Mouse (Mus musculus): ENCODE data around the gene Timm23. TPM values are rescaled to one million over a fixed set of nuclear protein-coding genes. Genes with fewer than 3 reads are reported as not detected.
"Not testable (repeated sequence)": the region's sequence is repeated elsewhere in the genome, so short reads cannot be mapped to it uniquely, and the experiment has no call there.

Timm23 gene
- total RNA-seq (2021) = 100 to 1,000 TPM; 119 to 145 TPM
- long read RNA-seq, experiment 1, transcript Timm23-201 (7 exons, 1,173 nt) = major isoform, 300 of 325 reads
- long read RNA-seq, experiment 1, partial matches to known transcripts = 3 of 325 reads
- long read RNA-seq, experiment 1, other reads (novel, unspliced or antisense) = 19 of 325 reads
- long read RNA-seq, experiment 2, transcript Timm23-201 (7 exons, 1,173 nt) = major isoform, 104 of 109 reads
- long read RNA-seq, experiment 2, partial matches to known transcripts = 0 of 109 reads
- long read RNA-seq, experiment 2, other reads (novel, unspliced or antisense) = 3 of 109 reads

DNA sequence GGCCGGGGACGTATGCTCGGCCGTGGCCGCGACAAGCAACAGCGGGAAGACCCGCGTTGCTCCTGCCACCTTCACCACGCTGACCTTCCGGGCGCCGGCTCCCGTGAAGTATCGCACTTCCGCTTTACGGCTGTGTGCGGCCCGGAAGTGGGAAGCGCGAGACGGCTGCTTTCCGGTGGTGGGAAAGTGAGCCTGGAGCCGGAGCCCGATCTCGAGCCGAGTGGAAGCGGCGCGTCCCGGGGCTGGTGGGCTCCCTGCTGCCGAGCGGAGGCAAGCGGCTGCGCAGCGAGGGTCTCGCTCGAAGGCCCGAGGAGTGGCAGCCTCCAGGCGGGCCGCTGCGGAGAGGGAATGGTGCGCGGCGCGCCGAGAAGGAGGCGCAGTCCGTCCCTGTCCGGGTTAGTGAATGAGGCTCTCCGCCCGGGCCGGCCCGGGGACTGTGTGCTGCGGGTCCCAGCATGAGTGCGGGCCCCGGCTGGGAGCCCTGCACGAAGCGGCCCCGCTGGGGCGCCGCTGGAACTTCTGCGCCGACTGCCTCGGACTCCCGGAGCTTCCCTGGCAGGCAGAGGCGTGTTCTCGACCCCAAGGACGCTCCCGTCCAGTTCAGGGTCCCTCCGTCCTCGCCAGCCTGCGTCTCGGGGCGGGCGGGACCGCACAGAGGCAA, at the start of gene Timm23, which contains the start of gene Parg:
Gene Timm23, minus strand, starts transcription at position 108 of the 661 bp plus-strand sequence.
Gene Parg, plus strand, starts transcription at position 159 of the 661 bp plus-strand sequence.
- DNase-seq = peak; percentile 93

DNA sequence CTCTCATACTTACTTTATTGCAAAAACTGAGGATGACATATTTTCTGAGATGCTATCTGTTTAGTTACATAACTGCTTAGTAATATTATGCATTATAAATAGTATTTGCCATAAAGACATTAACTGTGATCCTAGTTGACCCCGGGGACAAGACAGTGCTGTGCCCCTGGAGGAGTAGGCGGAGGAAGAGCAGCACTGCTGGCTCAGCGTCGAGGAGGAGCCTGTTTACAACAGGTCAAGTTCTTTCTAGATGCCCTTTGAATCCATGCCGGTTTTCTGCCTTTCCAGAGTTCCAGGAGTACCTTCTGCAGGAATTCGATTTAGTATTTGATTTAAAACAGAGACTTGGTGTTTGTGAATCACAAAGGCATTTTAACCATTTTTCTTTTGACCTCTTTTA, 47.9 kb upstream of the Timm23 start:
- DNase-seq = no peak

DNA sequence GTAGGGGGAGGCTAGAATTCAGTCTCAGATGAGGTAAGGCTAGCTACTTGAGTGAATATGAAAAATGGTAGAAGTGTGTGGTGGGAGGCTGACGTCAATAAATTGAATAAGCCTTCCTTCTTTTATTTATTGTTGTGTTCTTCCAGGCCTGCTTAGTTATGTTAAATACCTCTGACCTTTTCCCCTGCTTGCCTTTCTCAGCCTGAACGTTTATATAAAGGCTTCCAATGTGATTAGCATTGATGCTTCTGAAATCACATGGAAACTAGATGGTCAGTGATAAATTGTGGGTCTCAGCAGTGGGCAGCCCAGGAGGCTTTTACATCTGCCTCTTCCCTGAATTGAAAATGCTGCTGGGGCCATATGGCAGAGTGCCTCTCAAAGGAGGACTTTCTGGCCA, 44.3 kb upstream of the Timm23 start:
- no peak for DNase-seq

DNA sequence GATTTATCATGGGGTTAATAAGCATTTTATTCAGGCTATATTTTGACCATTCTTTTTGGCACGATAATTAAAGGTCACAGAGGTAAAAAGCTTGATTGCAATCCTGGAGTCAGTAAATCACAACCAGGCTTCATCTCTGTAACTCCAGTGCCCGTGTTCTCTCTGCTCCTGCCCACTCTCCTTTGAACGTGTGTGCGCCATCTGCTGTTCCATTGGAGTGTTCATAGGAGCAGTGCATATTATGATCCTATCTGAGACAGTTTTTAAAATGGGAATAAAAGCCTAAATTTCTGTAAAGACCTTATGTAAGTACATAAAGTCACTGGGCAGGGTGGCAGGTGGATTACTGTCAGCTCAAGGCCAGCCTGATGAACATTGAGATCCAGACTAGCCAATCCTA, 40.7 kb upstream of the Timm23 start:
- peak in 1 of 2 experiments; percentile 1 for DNase-seq

DNA sequence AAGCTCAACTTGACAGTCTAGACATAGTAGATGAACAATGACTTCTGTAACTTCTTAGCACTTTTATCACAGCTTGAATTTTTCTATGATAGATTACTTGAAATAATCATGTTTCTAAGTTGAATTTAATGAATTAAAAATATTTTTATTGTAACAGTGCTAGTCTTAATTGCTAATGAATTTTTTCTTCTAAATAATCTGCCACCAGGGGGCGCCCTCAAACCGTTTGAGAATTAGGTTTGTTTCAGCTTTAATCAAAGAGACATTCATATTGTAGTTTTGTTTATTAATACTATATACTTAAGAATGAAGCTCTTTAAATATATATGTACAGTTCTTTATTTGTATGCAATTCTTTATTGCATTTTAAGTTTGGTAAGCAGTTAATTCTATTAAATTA, 27.3 kb upstream of the Timm23 start:
- DNase-seq = peak; percentile 48 to 70

DNA sequence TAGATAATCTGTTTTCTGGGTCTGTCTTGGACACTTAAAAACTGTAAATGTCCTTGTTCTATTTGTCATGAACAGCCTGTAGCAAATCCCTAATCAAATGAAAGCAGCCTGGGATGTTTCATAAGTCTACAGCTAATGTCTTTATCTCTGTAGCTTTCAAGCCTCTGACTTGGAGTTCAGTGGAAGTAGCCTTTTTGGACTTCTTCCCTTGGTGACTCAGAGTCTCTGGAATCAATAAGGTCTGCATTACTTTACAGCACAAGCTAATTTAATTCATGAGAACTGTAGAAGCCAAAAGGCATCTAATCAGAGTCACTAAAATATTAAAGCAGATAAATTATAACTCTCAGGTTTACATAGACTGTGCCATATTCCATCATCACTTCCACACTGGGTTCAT, 24.9 kb upstream of the Timm23 start:
- DNase-seq = no peak

DNA sequence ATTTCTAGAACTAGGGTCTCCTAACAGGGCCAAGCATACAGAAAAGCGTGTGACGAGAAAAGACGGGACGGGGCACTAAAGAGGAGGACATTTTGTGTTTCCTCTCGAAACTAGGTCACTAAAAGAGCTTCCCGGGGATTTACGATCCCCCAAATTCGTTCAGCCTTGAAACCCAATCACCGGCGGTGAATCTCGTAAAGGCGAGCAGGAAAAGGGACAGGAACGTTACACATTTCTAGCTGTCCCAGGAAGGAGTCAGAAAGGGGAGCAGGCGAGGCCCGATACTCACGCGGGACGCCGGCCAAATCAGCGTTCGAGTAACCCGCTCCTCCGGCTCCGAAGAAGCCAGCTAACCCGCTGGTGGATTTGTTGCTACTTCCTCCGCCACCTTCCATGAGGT, 344 bp downstream of the Timm23 start:
- DNase-seq = no peak

DNA sequence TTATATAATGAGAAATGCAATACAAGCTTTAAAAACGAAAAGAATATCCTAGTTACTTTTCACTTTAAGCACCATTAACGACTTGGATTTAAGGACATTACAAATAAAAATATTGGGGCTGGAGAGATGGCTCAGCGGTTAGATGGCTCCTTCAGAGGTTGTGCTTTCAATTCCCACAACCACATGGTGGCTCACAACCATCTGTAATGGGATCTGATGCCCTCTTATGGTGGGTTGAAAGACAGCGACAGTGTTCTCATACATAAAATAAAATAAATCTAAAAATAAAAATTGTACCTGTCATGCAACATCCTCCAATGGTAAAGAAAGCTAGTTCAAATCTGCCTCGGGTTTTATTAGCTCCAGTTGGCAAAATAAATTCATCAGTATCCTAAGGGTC, 8.1 kb downstream of the Timm23 start:
- not testable (repeated sequence) for DNase-seq

DNA sequence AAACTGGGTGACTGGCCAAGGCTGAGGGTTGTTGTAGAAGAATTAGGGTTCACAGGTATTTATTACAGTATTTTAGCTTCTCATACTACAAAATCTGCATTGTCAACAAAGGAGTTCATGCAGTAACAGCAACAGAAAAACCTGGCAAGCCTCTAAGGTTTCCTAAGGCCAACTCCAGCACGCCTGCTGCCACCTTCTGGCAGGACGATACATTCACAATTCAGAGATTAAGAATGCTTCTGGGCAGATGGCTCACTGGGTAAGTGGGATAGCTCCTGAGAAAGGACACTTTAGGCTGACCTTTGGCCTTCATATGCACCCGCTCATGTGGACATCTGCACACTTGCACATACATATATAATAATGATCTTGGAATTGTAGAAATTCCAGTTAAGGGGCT, 9.3 kb downstream of the Timm23 start:
- DNase-seq = peak; percentile 68 to 79

DNA sequence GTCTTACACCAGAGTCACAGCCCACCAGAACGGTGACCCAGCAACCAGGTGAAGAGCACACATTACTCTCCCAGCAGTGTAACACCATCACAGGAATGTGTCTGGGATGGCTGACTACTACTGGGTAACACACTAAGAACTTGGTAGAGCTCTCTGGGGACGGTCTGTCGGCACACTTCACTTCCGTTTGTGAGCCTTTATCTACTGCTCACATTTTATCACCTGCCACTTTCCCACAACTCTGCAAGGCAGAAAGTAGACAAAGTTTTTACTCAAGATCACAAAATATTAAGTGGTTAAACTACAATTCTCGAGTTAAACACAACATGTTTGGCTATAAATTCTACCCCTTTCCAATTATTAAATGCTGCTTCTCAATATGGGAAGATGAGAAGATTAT, 9.8 kb downstream of the Timm23 start:
- no peak for DNase-seq

DNA sequence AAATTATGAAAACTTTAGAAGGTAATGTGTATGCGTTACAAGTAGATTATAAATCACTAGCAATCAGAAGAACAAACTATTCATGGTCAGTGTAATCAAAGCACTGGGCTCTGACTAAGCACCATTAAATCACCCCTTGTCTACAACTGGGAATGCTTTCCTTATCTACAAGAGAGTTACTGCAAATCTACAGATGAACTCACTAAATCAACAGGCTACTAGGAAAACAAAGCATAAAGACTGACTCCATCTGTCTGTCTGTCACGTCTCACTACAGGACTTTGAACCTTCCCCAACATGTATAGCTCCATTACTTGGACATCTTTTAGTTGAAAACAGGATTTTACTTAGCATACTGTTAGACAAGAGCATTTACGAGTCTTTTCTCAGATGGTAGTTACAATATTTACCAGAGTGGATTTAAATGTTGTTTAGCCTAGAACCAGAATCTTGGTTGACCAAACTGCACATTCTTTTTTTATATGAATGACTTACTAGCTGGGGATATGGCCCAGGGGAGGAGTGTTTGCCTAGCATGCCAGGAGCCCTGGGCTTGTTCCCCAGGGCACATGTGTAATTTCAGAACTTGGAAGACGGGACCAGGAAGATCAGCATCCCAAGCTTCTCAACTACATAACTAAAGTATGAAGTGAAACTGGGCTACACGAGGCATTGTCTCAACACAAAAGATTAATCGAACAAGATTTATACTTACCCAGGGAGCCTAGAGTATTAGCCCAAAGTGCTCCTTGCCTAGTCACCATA, 10.9 kb downstream of the Timm23 start:
- DNase-seq = peak in 1 of 2 experiments; percentile 24

DNA sequence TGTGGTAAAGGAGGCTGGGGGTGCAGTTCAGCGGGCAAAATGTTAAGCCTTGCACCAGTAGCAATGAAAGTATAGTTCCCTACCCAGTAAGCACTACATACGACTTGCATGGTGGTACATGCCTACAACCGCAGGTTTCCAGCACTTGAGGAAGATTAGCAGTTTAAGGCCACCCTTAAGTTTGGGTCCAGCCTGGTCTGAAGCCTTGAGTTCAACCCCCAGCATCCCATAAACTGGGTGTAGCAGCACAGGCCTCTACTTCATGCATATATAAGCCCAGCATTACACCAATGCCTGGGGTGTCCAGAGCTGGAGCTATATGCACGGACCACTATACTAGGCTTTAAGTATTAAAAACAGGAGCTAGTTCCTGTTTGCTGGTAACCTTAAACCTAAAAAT, 17.9 kb downstream of the Timm23 start:
- DNase-seq = no peak

DNA sequence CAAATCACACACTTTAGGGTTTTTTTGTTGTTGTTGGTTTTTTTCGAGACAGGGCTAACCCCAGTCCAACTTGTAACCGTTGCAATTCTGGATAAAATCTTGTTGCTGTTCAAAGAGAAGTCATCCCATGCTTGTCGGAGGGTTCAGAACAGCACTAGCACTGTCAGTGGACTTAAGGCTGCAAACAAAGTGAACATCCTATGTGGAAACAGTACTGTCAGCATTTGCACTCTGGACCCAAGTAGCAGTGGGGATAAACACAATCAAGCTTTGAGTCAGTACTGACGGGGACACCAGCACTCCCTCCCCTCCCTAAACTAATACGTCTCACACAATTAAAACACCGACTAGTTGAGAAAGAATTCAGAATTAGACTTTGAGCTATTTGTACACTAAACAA, 20.8 kb downstream of the Timm23 start:
- no peak for DNase-seq

DNA sequence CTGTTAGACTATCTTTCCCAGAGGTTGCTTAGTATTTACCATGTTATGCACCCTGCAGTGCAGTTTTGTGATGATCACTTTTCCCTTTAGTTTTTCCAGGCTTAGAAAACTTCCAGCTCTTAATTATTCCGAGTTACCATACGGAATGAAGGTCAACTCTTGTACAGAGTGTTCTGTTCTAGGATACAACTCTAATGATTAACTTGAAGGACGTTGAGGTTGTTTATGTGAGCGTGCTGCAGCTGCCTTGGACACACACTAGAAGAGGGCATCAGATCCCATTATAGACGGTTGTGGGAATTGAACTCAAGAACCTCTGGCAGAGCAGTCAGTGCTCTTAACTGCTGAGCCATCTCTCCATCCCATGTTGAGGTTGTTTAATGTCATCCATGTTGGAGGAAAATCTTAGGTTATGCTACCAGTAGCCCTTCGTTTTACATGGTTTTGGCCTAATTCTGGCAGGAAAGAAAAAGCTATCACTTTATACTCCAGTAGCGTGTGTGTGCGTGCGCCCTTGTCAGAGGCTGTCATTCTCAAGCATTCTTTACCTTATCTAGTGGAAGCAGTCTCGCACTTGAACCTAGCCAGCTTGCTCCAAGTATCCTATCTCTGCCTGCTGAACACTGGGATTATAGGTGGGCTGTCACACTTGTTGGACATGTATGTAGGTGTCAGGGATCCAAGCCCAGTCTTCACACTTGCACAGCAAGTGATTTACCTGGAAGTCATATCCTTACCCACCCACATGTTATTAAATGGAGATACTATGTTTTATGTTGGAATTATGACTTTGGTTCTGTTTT, 22.1 kb downstream of the Timm23 start:
- DNase-seq = no peak

DNA sequence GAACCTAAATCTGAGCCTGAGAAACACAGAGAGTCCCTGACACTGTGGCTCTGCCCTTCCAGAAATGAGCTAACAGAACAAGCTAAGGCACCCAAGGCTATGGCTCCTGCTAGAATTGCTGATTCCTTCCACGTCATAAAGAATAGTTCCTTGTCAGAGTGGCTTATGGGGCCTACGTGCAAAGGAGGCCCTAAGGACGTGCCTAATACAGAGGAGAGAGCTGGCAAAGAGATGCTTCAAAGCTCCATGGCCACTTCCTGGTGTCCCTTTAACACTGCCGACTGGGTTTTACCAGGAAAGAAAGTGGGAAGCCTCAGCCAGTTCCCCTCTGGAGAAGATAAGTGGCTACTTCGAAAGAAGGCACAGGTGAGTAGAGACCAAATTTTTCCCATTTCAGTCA, 25.1 kb downstream of the Timm23 start:
- DNase-seq = not testable (repeated sequence)

DNA sequence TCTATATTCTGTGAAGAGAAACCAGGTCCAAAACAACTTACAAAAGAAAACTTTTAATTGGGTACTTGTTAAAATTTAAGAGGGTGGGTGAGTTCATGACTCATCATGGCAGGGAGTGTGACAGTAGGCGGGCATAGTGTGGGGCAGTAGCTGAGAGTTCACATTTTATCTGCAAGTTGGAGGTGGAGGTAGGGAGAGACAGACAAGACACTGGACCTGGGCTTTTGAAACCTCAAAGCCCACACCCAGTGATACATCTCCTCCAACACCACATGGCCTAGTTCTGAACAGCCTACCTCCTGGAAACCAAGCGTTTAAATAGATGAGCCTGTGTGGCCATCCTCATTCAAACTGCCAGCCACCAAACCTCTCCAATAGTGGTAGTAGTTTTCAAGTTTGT, 26.4 kb downstream of the Timm23 start:
- DNase-seq = no peak

DNA sequence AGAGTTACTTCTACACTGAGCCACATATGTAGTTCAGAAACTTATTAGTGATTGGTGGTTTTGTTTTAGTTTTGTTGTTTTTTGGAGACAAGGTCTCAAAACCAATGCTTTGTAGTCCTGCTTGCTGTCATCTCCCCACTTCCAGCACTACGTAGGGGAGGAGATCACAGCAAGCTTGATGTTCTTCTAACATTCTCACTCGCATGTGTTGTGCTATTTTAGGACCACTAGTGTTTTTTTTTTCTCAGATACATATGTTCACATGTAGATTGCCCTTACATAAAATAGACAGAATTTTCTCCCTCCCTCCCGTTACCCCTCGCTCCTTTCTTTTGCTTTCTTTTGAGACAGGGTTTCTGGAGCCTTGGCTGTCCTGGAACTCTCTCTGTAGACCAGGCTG, 31.6 kb downstream of the Timm23 start:
- DNase-seq = no peak

DNA sequence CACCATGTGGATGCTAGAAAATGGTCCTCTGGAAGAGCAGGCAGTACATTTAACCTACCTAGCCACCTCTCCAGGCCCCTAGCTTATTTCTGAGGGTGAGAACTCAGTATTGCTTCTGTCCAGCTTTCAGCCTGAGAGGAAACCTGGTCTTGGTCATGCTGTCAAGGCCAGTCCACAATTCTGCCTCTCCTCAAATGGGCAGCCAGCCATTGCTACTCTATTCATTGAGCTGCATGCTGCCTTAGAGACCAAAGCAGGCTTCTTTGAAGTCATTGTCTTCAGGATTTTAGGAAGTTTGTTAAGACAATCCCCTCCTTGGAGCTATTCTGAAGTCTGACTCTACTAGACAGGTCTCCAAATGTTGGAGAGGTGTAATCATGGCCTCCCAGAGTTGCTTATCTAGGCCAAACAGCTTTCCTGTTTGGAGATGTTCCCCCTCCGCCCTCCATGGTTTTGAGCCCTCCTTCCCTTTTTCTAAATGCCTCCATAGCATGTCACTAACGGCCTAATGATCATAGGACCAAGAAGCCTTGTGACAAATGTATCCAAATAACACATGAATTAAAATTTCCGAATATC, 33.0 kb downstream of the Timm23 start:
- peak; percentile 31 to 52 for DNase-seq

DNA sequence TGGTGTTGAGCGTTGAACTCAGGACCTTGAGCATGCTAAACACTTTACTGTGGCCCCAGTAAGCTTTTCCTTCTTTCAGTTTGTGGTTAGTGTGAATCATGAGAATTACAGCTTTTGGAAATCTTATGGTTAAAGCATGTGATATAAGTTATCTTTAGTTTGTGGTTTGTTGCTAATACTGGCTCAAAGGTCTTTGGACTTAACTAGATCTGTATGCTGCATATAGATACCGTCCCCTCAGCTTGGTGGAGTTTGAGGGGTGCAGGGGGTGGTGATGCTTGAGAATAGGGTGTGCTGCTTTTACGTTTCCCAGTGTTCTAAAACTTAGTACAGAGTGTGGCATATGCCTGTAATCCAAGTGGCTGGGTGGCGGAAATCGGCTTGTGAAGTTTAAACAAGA, 34.4 kb downstream of the Timm23 start:
- DNase-seq = no peak

DNA sequence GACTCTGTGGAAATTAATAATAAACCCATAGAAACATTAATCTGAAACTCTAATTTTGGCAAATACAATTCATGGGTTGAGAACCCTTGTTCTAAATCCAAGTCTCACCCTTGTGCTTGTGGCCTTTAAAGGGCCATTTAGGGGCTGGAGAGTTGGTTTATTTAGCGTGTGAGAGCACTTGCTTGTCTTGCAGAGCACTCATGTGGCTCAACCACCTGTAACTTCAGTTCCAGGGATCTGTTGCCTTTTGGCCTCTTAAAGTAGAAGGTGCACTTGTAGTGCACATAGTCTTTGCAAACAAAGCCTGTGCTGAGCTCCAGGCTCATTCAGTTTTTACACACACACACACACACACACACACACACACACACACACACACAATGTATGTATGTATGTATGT, 34.9 kb downstream of the Timm23 start:
- no peak for DNase-seq

DNA sequence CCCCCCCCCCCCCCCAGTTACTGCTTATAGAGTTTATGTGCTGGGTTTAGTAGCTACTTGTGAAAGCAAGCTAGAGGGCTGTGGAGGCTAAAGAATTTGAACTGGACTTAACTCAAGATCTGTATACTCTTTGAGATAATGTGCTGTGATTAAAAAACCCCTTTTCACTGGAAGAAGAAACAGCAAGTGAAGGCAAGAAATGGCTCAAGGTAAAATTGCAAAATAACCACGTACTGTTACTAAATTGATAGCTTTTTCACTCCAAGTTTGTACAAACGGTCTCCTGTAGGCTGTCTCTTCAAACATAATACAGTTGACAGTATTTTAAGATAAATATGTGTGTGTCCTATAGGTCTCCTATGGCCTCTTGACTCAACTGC, 35.6 kb downstream of the Timm23 start:
- DNase-seq = no peak
